Mouse (Mus musculus) heart, embryonic 10.5 days (tissue): ENCODE data around the gene Col23a1. TPM values are rescaled to one million over a fixed set of nuclear protein-coding genes. Genes with fewer than 3 reads are reported as not detected.

Experiments used
- DNase-seq: peaks from one replicate; pipeline ENCODE4 v3.0.0-alpha.2; 2017; ENCODE audit warnings: low spot score
- H3K27ac ChIP-seq: fragments of 300-500 bp; sonication (generic); 2 replicates; pipeline ENCODE4 v1.5.1; 2016; ENCODE audit warnings: mild to moderate bottlenecking
- H3K27me3 ChIP-seq: fragments of 300-500 bp; sonication (generic); 2 replicates; pipeline ENCODE4 v1.6.1; 2016; ENCODE audit warnings: mild to moderate bottlenecking; ENCODE audit not compliant: poor library complexity, insufficient read depth, severe bottlenecking
- H3K36me3 ChIP-seq: fragments of 300-500 bp; sonication (generic); 2 replicates; pipeline ENCODE4 v1.6.1; 2016; ENCODE audit warnings: mild to moderate bottlenecking, moderate library complexity
- H3K4me1 ChIP-seq: fragments of 300-500 bp; sonication (generic); 2 replicates; pipeline ENCODE4 v1.6.1; 2016; ENCODE audit warnings: mild to moderate bottlenecking
- H3K4me3 ChIP-seq: fragments of 300-500 bp; sonication (generic); 2 replicates; pipeline ENCODE4 v1.5.1; 2016; ENCODE audit warnings: mild to moderate bottlenecking, moderate library complexity
- H3K9me3 ChIP-seq: fragments of 300-500 bp; sonication (generic); 2 replicates; pipeline ENCODE4 v1.6.1; 2016; ENCODE audit warnings: mild to moderate bottlenecking, moderate library complexity
- WGBS: fragments of 180-500 bp; shearing (Covaris S2); methylation state at CpG from one replicate; pipeline ENCODE4 v1.1.7; 2016; 5-methylcytosine and 5-hydroxymethylcytosine counted together
- polyA plus RNA-seq: library from polyadenylated mRNA; unstranded; fragments of >200 nt; fragmentation: Nextera tagmentation; extraction: Ambion mirVana; gene quantifications from 2 replicates; pipeline ENCODE4 v1.2.1, GENCODE M21; 2016

Col23a1 gene
- polyA plus RNA-seq, 1 experiment from 2014 or later: 10.2 TPM

DNA sequence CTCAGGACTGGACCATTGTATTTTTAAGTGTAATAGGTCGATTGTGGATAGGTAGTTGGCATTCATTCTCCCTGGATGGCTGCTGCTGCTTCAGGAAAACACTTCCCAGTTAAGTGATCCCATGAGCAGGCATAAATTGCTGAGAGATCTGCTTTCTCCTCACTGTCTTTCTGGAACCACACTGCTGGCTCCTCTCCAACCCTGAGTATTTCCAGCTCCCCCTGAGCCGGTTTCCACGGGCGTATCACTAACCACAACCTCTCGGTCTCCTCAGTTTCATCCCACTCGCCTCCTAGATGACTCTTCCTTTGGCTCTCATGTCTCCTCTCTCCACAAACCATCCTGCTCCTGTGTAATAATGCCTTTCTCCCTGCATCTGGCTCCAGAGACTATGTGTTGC, 228.9 kb downstream of the Col23a1 start:
- Histone ChIP-seq H3K4me3 (no peak overlapping the region), H3K9me3 (no peaks in the 10 kb centered on the region), H3K36me3 (no peaks in the 10 kb centered on the region), H3K27me3 (peaks cover 19% of the 10 kb centered on the region; the same call in 1 of the 2 replicates), H3K27ac (no peak overlapping the region), H3K4me1 (peaks cover 13% of the 10 kb centered on the region)
- no peak for DNase-seq
- WGBS: 86% methylated on average over 6 of the region's 6 CpGs

DNA sequence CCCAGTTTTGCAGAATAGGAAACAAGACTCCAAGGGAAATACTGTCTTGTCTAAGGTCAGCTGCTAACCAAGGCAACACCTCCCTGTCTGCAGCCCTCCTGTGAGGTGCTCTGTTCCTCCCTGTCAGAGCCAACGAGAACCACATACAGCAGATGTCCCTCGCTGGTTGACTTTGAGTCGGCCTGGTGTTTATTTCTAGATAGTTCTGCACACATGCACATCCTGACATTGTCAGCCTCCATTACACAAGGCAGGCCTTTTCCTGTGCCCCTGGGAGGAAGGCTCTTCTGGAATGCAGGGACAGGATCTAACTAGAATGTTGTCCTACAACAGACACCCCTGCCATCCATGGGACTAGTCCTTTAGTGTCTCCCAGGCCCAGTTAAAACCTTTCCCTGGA, 231.7 kb downstream of the Col23a1 start:
- WGBS: 38% methylated on average over 3 of the region's 3 CpGs
- no peak overlapping the region for H3K27ac ChIP-seq

DNA sequence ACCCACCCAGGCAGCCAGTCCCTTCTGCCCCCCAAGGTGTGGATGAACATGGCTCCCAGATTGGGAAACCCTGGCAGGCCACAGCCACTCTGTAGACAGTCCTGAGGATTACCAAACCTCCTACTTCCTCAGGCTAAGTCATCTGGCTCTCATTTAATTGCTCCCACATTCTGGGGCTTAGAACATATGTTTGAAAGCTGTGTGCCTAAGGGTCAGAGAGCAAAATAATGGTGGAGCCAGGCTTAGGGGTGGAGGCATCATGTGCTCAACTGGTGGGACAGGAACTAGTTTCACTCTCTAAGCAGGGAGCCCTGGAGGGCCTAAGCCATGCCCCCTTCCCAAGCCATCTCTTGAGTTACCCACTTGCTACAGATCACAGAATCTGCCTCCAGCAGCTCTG, 233.5 kb downstream of the Col23a1 start:
- Histone ChIP-seq H3K4me1 (peaks cover 45% of the 10 kb centered on the region), H3K4me3 (no peak overlapping the region), H3K9me3 (no peaks in the 10 kb centered on the region), H3K27ac (peak overlapping the region; percentile 49; the same call in 1 of the 2 replicates), H3K36me3 (no peaks in the 10 kb centered on the region), H3K27me3 (peaks cover 27% of the 10 kb centered on the region; the same call in 1 of the 2 replicates)
- DNase-seq: no peak

More for the DNA sequence above, 231.7 kb downstream of the Col23a1 start:
- peaks cover 29% of the 10 kb centered on the region for H3K4me1 ChIP-seq
- no peaks in the 10 kb centered on the region for H3K9me3 ChIP-seq
- no peak overlapping the region for H3K4me3 ChIP-seq
- no peak for DNase-seq
- H3K27me3 ChIP-seq: peaks cover 21% of the 10 kb centered on the region; the same call in 1 of the 2 replicates
- no peaks in the 10 kb centered on the region for H3K36me3 ChIP-seq

DNA sequence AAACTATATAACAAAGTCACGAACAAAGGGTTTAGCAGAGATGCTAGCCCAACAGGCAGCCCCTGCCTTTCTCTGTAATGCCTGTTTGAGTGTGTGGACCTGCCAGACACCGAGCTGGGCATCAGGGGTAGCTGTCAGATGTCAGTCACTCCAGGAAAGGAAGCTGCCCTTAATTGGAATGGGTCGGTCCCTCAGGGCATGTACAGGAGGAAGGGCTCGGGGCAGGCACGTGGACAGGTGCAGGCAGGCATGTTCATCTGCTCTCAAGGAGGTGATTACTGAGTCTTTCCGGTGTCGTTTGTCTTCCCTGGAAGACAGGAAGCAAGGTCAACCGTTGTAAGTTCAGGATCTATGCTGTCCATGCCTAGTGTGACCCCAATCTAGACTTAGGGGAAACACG, 233.9 kb downstream of the Col23a1 start:
- Histone ChIP-seq H3K9me3 (no peaks in the 10 kb centered on the region), H3K27me3 (peaks cover 31% of the 10 kb centered on the region; the same call in 1 of the 2 replicates), H3K36me3 (no peaks in the 10 kb centered on the region), H3K27ac (peak overlapping the region; percentile 49; the same call in 1 of the 2 replicates), H3K4me3 (no peak overlapping the region), H3K4me1 (peaks cover 45% of the 10 kb centered on the region)
- DNase-seq: no peak
- 62% methylated on average over 9 of the region's 9 CpGs for WGBS

DNA sequence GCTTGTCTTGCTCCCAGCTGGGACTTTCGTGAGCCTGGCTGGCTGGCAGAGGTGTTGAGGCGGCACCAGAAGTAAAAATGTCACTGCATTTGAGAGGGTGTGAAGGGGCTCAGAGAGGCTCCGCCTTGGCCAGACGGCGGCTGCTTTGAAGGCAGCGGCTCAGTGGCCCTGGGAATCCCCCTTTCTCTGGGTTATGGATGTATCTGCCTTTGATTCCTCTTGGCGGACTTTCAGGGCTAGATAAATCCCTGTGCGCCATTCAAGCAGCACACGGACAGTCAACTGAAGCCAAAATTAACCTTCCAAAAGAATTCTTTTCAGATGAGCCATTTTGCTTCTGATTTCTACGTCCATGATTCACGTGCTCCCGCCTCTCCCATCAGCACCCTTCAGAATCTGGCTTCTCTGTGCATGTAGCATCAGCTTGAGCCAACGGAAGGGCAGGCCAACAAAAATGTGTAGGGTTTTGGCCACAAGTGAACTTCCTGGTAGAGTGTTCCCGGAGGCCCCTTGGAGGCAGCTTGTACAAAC, 237.0 kb downstream of the Col23a1 start:
- peak overlapping the region; percentile 39; the same call in 1 of the 2 replicates for H3K27ac ChIP-seq
- DNase-seq: no peak
- H3K4me1 ChIP-seq: peaks cover 44% of the 10 kb centered on the region
- no peak overlapping the region for H3K4me3 ChIP-seq
- peaks cover 37% of the 10 kb centered on the region; the same call in 1 of the 2 replicates for H3K27me3 ChIP-seq
- 23% methylated on average over 14 of the region's 14 CpGs for WGBS
- H3K36me3 ChIP-seq: no peaks in the 10 kb centered on the region
- H3K9me3 ChIP-seq: no peaks in the 10 kb centered on the region

DNA sequence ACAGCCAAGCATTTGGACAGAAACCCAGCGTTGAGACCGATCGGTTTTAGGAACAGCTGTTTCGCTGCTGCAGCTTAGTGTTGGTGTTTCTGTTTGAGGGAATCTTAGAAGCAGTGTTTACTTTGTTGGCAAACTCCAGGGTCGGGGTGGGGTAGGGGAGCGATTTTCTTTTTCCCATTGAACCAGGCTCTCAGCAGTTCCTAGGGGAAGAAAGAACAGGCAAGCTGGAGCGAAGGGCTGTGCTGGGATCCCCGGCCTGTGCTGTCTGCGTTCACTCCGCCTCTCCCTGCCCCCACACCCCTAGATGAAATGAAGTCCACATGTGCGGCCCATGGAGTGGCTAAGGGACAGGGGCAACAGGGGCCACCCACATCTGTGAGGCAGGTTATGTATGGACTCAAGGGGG, 243.4 kb downstream of the Col23a1 start:
- no peak for DNase-seq
- no peaks in the 10 kb centered on the region for H3K9me3 ChIP-seq
- H3K4me3 ChIP-seq: no peak overlapping the region
- H3K4me1 ChIP-seq: peaks cover 8% of the 10 kb centered on the region; the same call in 1 of the 2 replicates
- H3K27me3 ChIP-seq: peaks cover 31% of the 10 kb centered on the region; the same call in 1 of the 2 replicates
- 56% methylated on average over 11 of the region's 11 CpGs for WGBS
- 0 out of 2 replicates have a peak overlapping the region, but pooled peaks have one; percentile 22 for H3K27ac ChIP-seq
- H3K36me3 ChIP-seq: no peaks in the 10 kb centered on the region

DNA sequence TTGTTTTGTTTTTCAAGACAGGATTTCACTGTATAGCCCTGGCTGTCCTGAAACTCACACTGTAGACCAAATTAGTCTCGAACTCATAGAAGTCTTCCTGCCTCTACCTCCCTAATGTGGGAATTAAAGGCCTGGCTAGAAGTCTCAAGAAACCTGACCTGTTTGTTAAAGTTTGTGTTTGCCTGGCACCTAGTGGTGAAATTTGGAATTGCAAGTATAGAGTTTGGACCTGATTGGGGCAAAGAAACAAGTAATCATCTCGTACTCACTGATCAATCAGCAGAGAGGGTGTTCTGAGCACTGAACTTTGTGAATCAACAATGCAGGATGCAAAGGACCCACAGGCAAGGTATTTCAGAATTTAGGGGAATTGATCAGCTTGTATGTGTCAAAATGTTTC, 244.6 kb downstream of the Col23a1 start:
- no peak for DNase-seq
- no peaks in the 10 kb centered on the region for H3K9me3 ChIP-seq
- peaks cover 13% of the 10 kb centered on the region; the same call in 1 of the 2 replicates for H3K4me1 ChIP-seq
- 24% methylated on average over 2 of the region's 2 CpGs for WGBS
- H3K36me3 ChIP-seq: no peaks in the 10 kb centered on the region
- H3K27me3 ChIP-seq: peaks cover 26% of the 10 kb centered on the region; the same call in 1 of the 2 replicates
- H3K4me3 ChIP-seq: no peak overlapping the region
- H3K27ac ChIP-seq: no peak overlapping the region

DNA sequence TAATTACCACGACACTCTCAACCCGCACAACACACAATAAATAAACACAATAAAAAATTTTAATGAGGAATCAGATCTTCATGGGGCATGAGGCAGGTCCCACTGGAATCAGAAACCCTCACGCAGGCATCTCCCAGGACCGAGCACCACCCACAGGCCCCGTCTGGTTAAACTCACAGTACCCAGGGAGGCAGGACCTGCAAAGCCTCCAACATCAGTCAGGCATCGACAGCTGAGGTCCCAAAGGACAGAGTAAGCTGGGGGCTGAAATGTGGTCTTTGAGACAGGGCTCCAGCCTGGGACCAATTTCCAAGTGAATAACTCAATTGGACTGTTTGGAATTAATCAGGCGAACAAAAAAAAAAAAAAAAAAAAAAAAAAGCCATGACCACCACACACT, 248.7 kb downstream of the Col23a1 start:
- Histone ChIP-seq H3K9me3 (no peaks in the 10 kb centered on the region), H3K36me3 (no peaks in the 10 kb centered on the region), H3K27ac (no peak overlapping the region), H3K27me3 (peaks cover 17% of the 10 kb centered on the region; the same call in 1 of the 2 replicates), H3K4me3 (no peak overlapping the region), H3K4me1 (peaks cover 6% of the 10 kb centered on the region)
- DNase-seq: no peak
- 51% methylated on average over 7 of the region's 7 CpGs for WGBS

DNA sequence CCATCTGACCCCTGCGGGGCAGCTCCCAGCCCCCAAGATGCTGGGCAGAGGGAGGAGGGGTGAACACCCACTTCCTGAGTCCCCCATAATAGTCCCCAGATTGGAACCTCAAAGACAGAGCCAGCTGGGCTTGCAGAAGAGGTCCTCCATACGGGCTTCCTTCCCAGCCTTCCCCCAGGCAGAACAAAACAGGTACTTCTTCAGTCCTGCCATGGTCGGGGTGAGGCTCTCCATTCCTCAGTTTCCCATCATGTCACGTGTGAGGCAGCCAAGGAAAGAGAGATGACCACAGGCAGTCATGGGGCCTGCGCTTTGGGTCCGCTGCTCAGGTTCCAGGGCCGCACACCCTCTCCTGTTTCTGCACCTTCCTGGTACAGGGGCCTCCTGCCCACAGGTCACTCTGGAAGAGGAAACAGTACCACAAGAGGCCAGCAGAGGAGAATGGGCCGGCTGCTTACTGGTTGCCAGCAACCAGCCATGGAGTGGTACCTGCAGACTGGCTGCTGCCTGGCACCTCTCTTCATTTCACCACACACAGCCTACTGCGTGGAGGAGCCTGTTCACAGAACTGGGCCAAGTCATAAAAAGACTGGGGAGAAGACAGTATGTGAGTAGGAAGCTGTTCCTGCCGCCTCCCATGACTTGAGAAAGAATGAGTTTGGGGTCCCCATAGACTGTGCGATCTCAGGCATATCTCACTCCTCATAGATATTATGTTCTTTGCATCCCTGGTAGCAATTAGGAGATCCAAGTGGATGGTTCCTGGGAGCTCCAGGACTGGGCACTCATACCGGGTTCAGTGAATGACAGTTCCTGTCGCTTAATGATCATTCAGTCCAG, 249.4 kb downstream of the Col23a1 start:
- peaks cover 10% of the 10 kb centered on the region for H3K4me1 ChIP-seq
- peaks cover 16% of the 10 kb centered on the region; the same call in 1 of the 2 replicates for H3K27me3 ChIP-seq
- no peak for DNase-seq
- 59% methylated on average over 13 of the region's 13 CpGs for WGBS
- no peak overlapping the region for H3K27ac ChIP-seq
- H3K36me3 ChIP-seq: no peaks in the 10 kb centered on the region
- H3K4me3 ChIP-seq: no peak overlapping the region
- H3K9me3 ChIP-seq: no peaks in the 10 kb centered on the region

DNA sequence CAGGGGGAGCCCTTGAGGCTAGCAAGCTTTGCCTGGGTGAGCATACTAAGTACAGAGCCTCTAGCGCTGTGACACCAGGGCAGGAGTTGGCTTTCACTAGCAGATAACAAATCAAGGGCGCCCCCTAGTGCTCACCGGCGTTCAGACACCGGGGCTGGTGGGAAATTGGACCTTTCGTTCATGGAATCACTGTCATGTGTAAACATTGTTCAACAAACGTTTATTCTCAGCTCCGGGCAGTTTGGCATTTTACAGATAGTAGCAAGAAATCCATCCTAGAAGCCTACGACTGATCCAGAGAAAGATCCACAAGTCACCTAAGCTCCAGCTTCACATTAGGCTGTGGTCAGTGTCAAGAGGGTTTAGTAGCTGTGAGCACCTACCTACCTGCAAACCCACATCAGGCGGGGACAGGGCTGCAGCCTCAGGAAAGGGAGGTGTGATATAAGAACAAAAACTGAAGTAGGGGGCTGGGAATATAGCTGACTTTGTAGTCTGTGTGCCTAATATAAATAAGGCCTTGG, 250.1 kb downstream of the Col23a1 start:
- Histone ChIP-seq H3K27ac (no peak overlapping the region), H3K36me3 (no peaks in the 10 kb centered on the region), H3K4me1 (peaks cover 15% of the 10 kb centered on the region), H3K9me3 (no peaks in the 10 kb centered on the region), H3K27me3 (peaks cover 16% of the 10 kb centered on the region; the same call in 1 of the 2 replicates), H3K4me3 (no peak overlapping the region)
- DNase-seq: peak; percentile 97
- 12% methylated on average over 10 of the region's 10 CpGs for WGBS

DNA sequence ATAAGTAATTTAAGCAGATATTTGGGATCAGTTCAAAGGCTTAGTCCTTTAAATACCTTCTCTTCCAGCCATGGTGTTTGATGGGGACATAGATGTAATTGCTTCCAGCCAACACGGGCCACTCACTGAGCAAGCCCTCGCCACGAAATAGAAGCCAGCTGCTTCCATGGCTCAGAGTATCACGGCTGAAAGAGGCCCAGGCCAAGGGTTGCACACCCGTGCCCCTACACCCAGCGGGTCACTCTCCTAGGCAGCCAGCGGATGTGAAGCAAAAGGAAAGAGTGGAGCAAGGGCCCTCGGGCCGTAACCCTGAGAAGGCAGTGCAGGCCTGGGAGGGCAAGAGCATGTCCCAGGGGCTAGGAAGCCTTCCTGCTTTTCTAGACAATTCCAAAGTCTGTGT, 252.7 kb downstream of the Col23a1 start:
- Histone ChIP-seq H3K27me3 (no peaks in the 10 kb centered on the region), H3K27ac (peak overlapping the region; percentile 47), H3K9me3 (no peaks in the 10 kb centered on the region), H3K4me1 (peaks cover 15% of the 10 kb centered on the region), H3K4me3 (no peak overlapping the region), H3K36me3 (no peaks in the 10 kb centered on the region)
- DNase-seq: no peak
- whole genome bisulfite sequencing: 69% methylated on average over 9 of the region's 9 CpGs

DNA sequence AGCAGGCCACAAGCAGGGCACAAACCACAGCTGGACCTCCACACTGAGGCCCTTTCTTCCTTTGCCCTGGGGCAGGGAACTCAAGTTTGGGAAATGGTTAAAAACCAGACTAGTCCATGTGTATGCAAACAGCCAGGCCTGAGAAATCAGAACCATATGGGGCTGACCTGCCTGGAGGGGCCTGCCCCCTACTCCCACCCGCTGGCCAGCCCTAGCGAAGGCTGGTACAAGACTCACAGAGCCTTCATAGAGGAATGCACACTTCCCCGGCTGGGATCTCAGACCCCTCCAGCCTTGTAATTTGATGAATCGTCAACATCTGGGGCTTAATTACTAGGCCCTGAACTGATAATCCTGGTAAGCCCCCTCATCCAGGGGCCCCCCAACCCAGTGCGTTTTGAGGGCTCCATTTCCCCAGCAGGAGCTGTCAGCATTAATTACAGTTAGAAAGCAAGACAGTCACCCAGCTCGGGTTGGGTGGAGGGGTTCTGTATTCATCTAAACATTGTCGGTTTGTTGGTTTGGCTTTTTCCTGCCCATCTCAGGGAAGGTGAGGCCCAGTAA, 253.8 kb downstream of the Col23a1 start:
- Histone ChIP-seq H3K9me3 (no peaks in the 10 kb centered on the region), H3K27ac (peak overlapping the region; percentile 24; the same call in 1 of the 2 replicates), H3K4me3 (no peak overlapping the region), H3K36me3 (no peaks in the 10 kb centered on the region), H3K4me1 (peaks cover 15% of the 10 kb centered on the region), H3K27me3 (no peaks in the 10 kb centered on the region)
- no peak for DNase-seq
- WGBS: 34% methylated on average over 7 of the region's 7 CpGs

DNA sequence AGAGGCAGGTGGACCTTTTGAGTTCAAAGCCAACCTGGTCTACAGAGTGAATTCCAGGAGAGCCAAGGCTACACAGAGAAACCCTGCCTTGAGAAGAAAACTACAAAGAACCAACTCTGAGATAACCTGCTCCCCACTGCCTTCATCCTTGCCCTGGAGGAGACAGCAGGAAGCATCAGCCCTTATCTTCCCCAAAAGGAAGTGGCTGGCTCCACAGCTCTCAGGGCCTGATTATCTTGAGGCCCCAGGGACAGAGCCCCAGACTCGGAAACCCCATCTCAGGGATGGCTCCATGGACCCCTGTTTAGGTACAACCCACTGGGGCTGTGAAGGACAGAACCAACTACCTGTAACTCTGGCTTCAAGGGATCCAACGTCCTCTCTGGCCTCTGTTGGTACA, 254.7 kb downstream of the Col23a1 start:
- Histone ChIP-seq H3K4me1 (peaks cover 10% of the 10 kb centered on the region), H3K9me3 (no peaks in the 10 kb centered on the region), H3K27me3 (no peaks in the 10 kb centered on the region), H3K27ac (0 out of 2 replicates have a peak overlapping the region, but pooled peaks have one; percentile 13), H3K4me3 (no peak overlapping the region), H3K36me3 (no peaks in the 10 kb centered on the region)
- DNase-seq: no peak
- WGBS: 29% methylated on average over 2 of the region's 2 CpGs
